Mouse (Mus musculus): ENCODE data around the gene Copg1. TPM values are rescaled to one million over a fixed set of nuclear protein-coding genes. Genes with fewer than 3 reads are reported as not detected.

Gene Copg1
- polyA plus RNA-seq, 1 experiment = 69.3 TPM

GRCm38 (mm10) chr6:87846813-87847212 is 40.8 kb upstream of the Copg1 start:
- H3K4me1 ChIP-seq (replicated peaks; ENCODE audit: control insufficient read depth, insufficient read depth, low read length) = peaks cover 6% of the 10 kb centered on the region
- DNase-seq = no peak
- WGBS = 48% methylated on average over 1 of the region's 1 CpGs
- peaks cover 39% of the 10 kb centered on the region for H3K36me3 ChIP-seq (ENCODE audit: control insufficient read depth, insufficient read depth, low read length)
- no peaks in the 10 kb centered on the region for H3K27me3 ChIP-seq (ENCODE audit: control insufficient read depth, insufficient read depth, low read length)
- no peak overlapping the region for H3K4me3 ChIP-seq (ENCODE audit: control insufficient read depth, insufficient read depth, low read length)
- TF ChIP-seq POLR2A (IDR thresholded peaks at IDR 0.05; ENCODE audit: control insufficient read depth, extremely low read depth, insufficient read depth, low read length, poor library complexity) = no peak
- TF ChIP-seq CTCF (IDR thresholded peaks at IDR 0.05; ENCODE audit: borderline replicate concordance, control insufficient read depth, extremely low read depth, insufficient read depth, low read length, poor library complexity) = no peak
- H3K27ac ChIP-seq (ENCODE audit: control insufficient read depth, insufficient read depth, low read length) = no peak overlapping the region

- DNase-seq = peak; percentile 17
- 0% methylated on average over 8 of the region's 8 CpGs for WGBS
- Histone ChIP-seq H3K4me1 (replicated peaks; ENCODE audit: control insufficient read depth, insufficient read depth, low read length) (peaks cover 6% of the 10 kb centered on the region), H3K27me3 (ENCODE audit: control insufficient read depth, insufficient read depth, low read length) (no peaks in the 10 kb centered on the region), H3K36me3 (ENCODE audit: control insufficient read depth, insufficient read depth, low read length) (peaks cover 10% of the 10 kb centered on the region), H3K4me3 (ENCODE audit: control insufficient read depth, insufficient read depth, low read length) (peak overlapping the region; percentile 68), H3K27ac (ENCODE audit: control insufficient read depth, insufficient read depth, low read length) (peak overlapping the region; percentile 38; the same call in 1 of the 2 replicates)
- TF ChIP-seq POLR2A (IDR thresholded peaks at IDR 0.05; ENCODE audit: control insufficient read depth, extremely low read depth, insufficient read depth, low read length, poor library complexity) = no peak
- no peak for TF ChIP-seq CTCF (IDR thresholded peaks at IDR 0.05; ENCODE audit: borderline replicate concordance, control insufficient read depth, extremely low read depth, insufficient read depth, low read length, poor library complexity)
Measured at GRCm38 (mm10) chr6:87849780-87850154, 37.8 kb upstream of the Copg1 start.

GRCm38 (mm10) chr6:87850155-87850899 is 37.3 kb upstream of the Copg1 start:
- peak overlapping the region; percentile 38 for H3K27ac ChIP-seq (ENCODE audit: control insufficient read depth, insufficient read depth, low read length)
- H3K36me3 ChIP-seq (ENCODE audit: control insufficient read depth, insufficient read depth, low read length) = peaks cover 4% of the 10 kb centered on the region
- no peak for TF ChIP-seq CTCF (IDR thresholded peaks at IDR 0.05; ENCODE audit: borderline replicate concordance, control insufficient read depth, extremely low read depth, insufficient read depth, low read length, poor library complexity)
- TF ChIP-seq POLR2A (IDR thresholded peaks at IDR 0.05; ENCODE audit: control insufficient read depth, extremely low read depth, insufficient read depth, low read length, poor library complexity) = no peak
- peak overlapping the region; percentile 68 for H3K4me3 ChIP-seq (ENCODE audit: control insufficient read depth, insufficient read depth, low read length)
- WGBS = under 1% methylated on average over 73 of the region's 73 CpGs
- H3K27me3 ChIP-seq (ENCODE audit: control insufficient read depth, insufficient read depth, low read length) = no peaks in the 10 kb centered on the region
- DNase-seq = no peak
- H3K4me1 ChIP-seq (replicated peaks; ENCODE audit: control insufficient read depth, insufficient read depth, low read length) = peaks cover 6% of the 10 kb centered on the region

GRCm38 (mm10) chr6:87850900-87851614 is 36.6 kb upstream of the Copg1 start, which contains the start of gene Cnbp:
Gene Cnbp, minus strand, starts transcription at chr6:87851106.
- H3K27ac ChIP-seq (ENCODE audit: control insufficient read depth, insufficient read depth, low read length) = peak within 1 kb of the TSS; percentile 49
- under 1% methylated on average over 55 of the region's 55 CpGs for WGBS
- TF ChIP-seq CTCF (IDR thresholded peaks at IDR 0.05; ENCODE audit: borderline replicate concordance, control insufficient read depth, extremely low read depth, insufficient read depth, low read length, poor library complexity) (peak; percentile 68), POLR2A (IDR thresholded peaks at IDR 0.05; ENCODE audit: control insufficient read depth, extremely low read depth, insufficient read depth, low read length, poor library complexity) (peak; percentile 97)

GRCm38 (mm10) chr6:87851871-87852270 is 35.7 kb upstream of the Copg1 start:
- 95% methylated on average over 6 of the region's 6 CpGs for WGBS
- H3K4me1 ChIP-seq (replicated peaks; ENCODE audit: control insufficient read depth, insufficient read depth, low read length) = peaks cover 6% of the 10 kb centered on the region
- TF ChIP-seq POLR2A (IDR thresholded peaks at IDR 0.05; ENCODE audit: control insufficient read depth, extremely low read depth, insufficient read depth, low read length, poor library complexity) (no peak), CTCF (IDR thresholded peaks at IDR 0.05; ENCODE audit: borderline replicate concordance, control insufficient read depth, extremely low read depth, insufficient read depth, low read length, poor library complexity) (no peak)

More at GRCm38 (mm10) chr6:87850900-87851614, 36.6 kb upstream of the Copg1 start, which contains the start of gene Cnbp:
- DNase-seq = peak; percentile 96
- H3K27me3 ChIP-seq (ENCODE audit: control insufficient read depth, insufficient read depth, low read length) = no peaks in the 10 kb centered on the region
- no peaks in the 10 kb centered on the region; the same call in 1 of the 2 replicates for H3K36me3 ChIP-seq (ENCODE audit: control insufficient read depth, insufficient read depth, low read length)
- H3K4me1 ChIP-seq (replicated peaks; ENCODE audit: control insufficient read depth, insufficient read depth, low read length) = peaks cover 6% of the 10 kb centered on the region
- peak within 1 kb of the TSS; percentile 68 for H3K4me3 ChIP-seq (ENCODE audit: control insufficient read depth, insufficient read depth, low read length)

GRCm38 (mm10) chr6:87853446-87853845 is 34.2 kb upstream of the Copg1 start:
- Histone ChIP-seq H3K4me1 (replicated peaks; ENCODE audit: control insufficient read depth, insufficient read depth, low read length) (peaks cover 6% of the 10 kb centered on the region), H3K27me3 (ENCODE audit: control insufficient read depth, insufficient read depth, low read length) (no peaks in the 10 kb centered on the region), H3K27ac (ENCODE audit: control insufficient read depth, insufficient read depth, low read length) (no peak overlapping the region), H3K36me3 (ENCODE audit: control insufficient read depth, insufficient read depth, low read length) (no peaks in the 10 kb centered on the region; the same call in 1 of the 2 replicates), H3K4me3 (ENCODE audit: control insufficient read depth, insufficient read depth, low read length) (no peak overlapping the region)
- no peak for DNase-seq
- TF ChIP-seq CTCF (IDR thresholded peaks at IDR 0.05; ENCODE audit: borderline replicate concordance, control insufficient read depth, extremely low read depth, insufficient read depth, low read length, poor library complexity) (no peak), POLR2A (IDR thresholded peaks at IDR 0.05; ENCODE audit: control insufficient read depth, extremely low read depth, insufficient read depth, low read length, poor library complexity) (no peak)
- 76% methylated on average over 4 of the region's 4 CpGs for WGBS

More at GRCm38 (mm10) chr6:87851871-87852270, 35.7 kb upstream of the Copg1 start:
- Histone ChIP-seq H3K4me3 (ENCODE audit: control insufficient read depth, insufficient read depth, low read length) (no peak overlapping the region), H3K27ac (ENCODE audit: control insufficient read depth, insufficient read depth, low read length) (no peak overlapping the region), H3K36me3 (ENCODE audit: control insufficient read depth, insufficient read depth, low read length) (no peaks in the 10 kb centered on the region; the same call in 1 of the 2 replicates), H3K27me3 (ENCODE audit: control insufficient read depth, insufficient read depth, low read length) (no peaks in the 10 kb centered on the region)
- DNase-seq = no peak
